Mouse (Mus musculus) ES-Bruce4 (cell line): ENCODE data around the gene Pcsk2.

Source experiments
- CTCF ChIP-seq: IDR thresholded peaks from one replicate; pipeline ENCODE4 v1.8.1; 2011; ENCODE audit warnings: low read depth, low read length
- EP300 ChIP-seq: IDR thresholded peaks from 2 replicates; pipeline ENCODE4 v1.6.1; 2011; ENCODE audit warnings: low read depth, low read length; ENCODE audit not compliant: insufficient read depth
- POLR2A ChIP-seq: IDR thresholded peaks from one replicate; pipeline ENCODE4 v1.8.1; 2011; ENCODE audit warnings: low read length; ENCODE audit not compliant: insufficient read depth

- TF ChIP-seq CTCF (no peak), POLR2A (no peak), EP300 (no peak)
These were observed 316.7 kb downstream of the Pcsk2 start, which contains the start of gene Bfsp1 for GRCm38 (mm10) chr2:143862484-143863231.
